Mouse (Mus musculus): ENCODE data around the gene Dusp28. TPM values are rescaled to one million over a fixed set of nuclear protein-coding genes. Genes with fewer than 3 reads are reported as not detected.
A peak's percentile ranks its signal among the peaks of the same experiment; 100 is the strongest.

Dusp28 gene
- polyA plus RNA-seq, 1 experiment from 2014 or later: 11.5 TPM

DNA sequence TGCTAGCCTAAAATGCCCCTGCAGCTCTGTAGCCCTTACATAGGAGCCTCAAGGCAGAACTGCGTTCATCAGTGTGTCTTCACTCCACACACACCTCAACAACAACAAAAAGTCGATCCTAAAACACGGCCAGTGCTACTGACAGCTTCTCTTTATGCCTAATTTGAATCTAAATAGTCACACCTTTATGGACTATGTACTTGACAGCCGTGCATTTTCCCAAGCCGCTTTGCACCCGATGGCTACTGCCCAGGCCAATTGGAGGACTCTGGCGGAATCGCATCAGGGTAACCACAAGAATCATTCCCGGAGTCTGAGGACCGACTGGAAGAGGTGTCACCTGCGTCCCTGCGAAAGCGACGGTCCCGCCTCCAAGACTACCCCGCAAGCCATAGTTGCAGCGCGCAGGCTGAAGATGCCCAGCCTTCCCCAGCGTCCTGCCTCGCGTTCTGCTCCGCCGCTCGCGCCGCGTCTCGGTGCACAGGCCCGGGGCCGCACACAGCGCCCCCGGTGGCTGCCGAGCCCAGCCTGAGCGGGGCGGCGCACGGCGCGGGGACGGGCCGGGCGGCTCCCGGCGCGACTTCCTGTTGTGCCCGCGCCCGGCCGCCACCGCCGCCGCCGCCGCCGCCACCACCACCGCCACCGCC is 3.6 kb downstream of the Dusp28 start, which contains the start of gene Rnpepl1:
Gene Rnpepl1, plus strand, starts transcription at position 545 of the 647 bp plus-strand sequence.
- Histone ChIP-seq H3K27me3 (no peaks in the 10 kb centered on the region), H3K9me3 (no peaks in the 10 kb centered on the region), H3K27ac (peak within 1 kb of the TSS; percentile 90), H3K4me1 (peaks cover 35% of the 10 kb centered on the region), H3K4me3 (peak within 1 kb of the TSS; percentile 73), H3K36me3 (peaks cover 7% of the 10 kb centered on the region), H3K9ac (peak within 1 kb of the TSS; percentile 87), H3K4me2 (peak within 1 kb of the TSS; percentile 88)
- ATAC-seq (ENCODE audit: borderline replicate concordance, extremely low read depth, low FRiP score, low TSS enrichment): peak; percentile 67
- WGBS: under 1% methylated on average over 41 of the region's 57 CpGs

DNA sequence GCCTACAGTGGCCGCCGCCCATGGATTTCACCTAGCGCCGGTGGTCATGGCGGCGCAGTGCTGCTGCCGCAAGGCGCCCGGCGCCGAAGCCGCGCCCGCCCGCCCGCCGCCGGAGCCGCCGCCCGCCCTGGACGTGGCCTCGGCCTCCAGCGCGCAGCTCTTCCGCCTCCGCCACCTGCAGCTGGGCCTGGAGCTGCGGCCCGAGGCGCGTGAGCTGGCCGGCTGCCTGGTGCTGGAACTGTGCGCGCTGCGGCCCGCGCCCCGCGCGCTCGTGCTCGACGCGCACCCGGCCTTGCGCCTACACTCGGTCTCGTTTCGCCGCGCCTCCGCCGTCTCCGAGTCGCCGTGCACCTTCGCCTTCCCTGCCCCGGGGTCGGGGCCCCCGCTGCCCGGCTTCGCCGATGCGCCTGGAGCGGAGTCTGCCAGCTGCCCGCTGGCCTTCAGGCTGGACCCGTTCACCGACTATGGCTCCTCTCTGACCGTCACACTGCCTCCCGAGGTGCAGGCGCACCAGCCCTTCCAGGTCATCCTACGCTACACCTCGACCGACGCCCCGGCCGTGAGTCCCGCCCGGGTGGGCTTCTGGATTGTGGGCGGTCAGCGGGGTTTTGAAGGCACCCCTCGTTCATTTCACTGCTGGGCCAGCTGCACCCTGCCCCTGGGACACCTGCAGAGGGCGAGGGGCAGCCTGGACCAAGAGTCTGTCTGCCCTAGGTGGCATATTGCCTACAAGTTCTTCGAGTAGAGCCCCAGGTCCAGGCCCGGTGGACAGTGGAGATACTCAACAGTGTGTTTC is 4.3 kb downstream of the Dusp28 start:
- peak overlapping the region; percentile 90 for H3K27ac ChIP-seq
- peaks cover 15% of the 10 kb centered on the region for H3K36me3 ChIP-seq
- peak overlapping the region; percentile 87 for H3K9ac ChIP-seq
- WGBS: under 1% methylated on average over 33 of the region's 85 CpGs
- no peaks in the 10 kb centered on the region for H3K27me3 ChIP-seq
- no peaks in the 10 kb centered on the region for H3K9me3 ChIP-seq
- peak overlapping the region; percentile 73 for H3K4me3 ChIP-seq
- ATAC-seq (ENCODE audit: borderline replicate concordance, extremely low read depth, low FRiP score, low TSS enrichment): peak; percentile 25; the same call in 1 of the 2 replicates
- H3K4me2 ChIP-seq: peak overlapping the region; percentile 88
- peaks cover 35% of the 10 kb centered on the region for H3K4me1 ChIP-seq

DNA sequence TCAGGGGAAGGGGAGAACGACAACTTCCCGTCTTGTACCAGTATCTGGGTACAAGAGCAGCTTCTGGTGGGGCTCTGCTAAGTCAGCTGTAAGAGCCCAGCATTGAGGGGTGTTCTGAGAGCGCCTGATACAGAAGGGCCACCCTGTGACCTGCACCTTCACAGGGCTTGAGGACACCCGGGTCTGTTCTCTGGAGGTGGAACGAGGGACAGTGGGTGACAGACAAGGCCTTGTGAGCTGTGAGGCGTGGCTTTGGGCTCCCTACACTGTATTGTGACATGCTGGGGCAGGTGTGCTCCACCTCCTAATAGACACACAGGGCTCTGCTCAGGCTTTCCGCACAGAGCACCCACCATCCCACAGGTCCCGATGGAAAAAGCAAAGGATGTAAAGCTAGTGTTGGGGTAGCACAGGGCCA is 4.9 kb downstream of the Dusp28 start:
- Histone ChIP-seq H3K9ac (peak overlapping the region; percentile 87), H3K4me2 (peak overlapping the region; percentile 88), H3K9me3 (no peaks in the 10 kb centered on the region), H3K4me3 (peak overlapping the region; percentile 73), H3K27me3 (no peaks in the 10 kb centered on the region), H3K27ac (peak overlapping the region; percentile 90), H3K4me1 (peaks cover 30% of the 10 kb centered on the region), H3K36me3 (peaks cover 21% of the 10 kb centered on the region)
- ATAC-seq (ENCODE audit: borderline replicate concordance, extremely low read depth, low FRiP score, low TSS enrichment): no peak
- 33% methylated on average over 8 of the region's 8 CpGs for WGBS

DNA sequence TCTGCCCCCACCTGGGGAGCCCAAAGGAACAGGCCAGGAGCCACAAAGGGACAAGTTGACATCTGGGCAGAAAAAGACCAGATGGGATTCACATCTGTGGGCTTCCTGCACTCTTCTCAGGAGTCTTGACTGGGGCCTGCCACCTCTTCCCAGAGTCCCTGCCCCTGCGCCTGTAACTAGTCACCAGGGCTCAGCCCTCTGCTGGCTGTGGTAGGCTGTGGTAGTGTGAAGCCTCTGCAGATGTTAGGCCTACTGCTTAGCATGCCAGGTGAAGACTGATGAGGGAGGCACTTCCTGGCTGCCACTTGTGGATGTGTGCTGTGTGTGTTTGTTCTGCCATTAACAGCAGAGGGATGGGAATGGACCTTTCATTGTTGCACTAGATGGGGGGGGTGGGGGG is 5.5 kb downstream of the Dusp28 start:
- Histone ChIP-seq H3K4me1 (peaks cover 30% of the 10 kb centered on the region), H3K9me3 (no peaks in the 10 kb centered on the region), H3K36me3 (peaks cover 26% of the 10 kb centered on the region), H3K27me3 (no peaks in the 10 kb centered on the region), H3K4me2 (peak overlapping the region; percentile 88), H3K4me3 (peak overlapping the region; percentile 73), H3K27ac (no peak overlapping the region), H3K9ac (peak overlapping the region; percentile 87; the same call in 1 of the 2 replicates)
- no peak for ATAC-seq (ENCODE audit: borderline replicate concordance, extremely low read depth, low FRiP score, low TSS enrichment)
- 40% methylated on average over 1 of the region's 1 CpGs for WGBS

DNA sequence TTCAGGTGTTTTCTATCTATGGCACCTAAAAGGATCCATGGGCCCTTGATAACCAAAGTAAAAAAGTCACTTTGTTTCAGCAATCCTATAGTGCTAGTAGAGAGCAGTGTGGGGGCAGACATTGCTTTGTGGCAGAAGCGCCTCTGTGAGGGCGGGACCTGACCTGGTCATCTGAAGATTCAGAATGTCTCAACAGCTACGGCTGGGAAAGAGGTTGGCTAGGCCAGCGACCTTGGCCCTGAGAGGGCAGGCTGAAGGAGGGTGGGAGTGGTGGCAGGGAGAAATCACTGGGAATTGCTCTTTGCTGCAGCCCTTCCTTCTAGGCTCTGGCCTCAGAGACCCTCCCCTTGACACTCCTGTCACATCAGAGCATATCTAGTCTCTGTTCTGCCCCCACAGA is 7.5 kb downstream of the Dusp28 start:
- Histone ChIP-seq H3K9ac (no peak overlapping the region), H3K4me1 (peaks cover 22% of the 10 kb centered on the region), H3K4me3 (no peak overlapping the region), H3K27ac (no peak overlapping the region), H3K27me3 (no peaks in the 10 kb centered on the region), H3K9me3 (no peaks in the 10 kb centered on the region), H3K36me3 (peaks cover 43% of the 10 kb centered on the region), H3K4me2 (no peak overlapping the region)
- no peak for ATAC-seq (ENCODE audit: borderline replicate concordance, extremely low read depth, low FRiP score, low TSS enrichment)
- 68% methylated on average over 4 of the region's 4 CpGs for WGBS

DNA sequence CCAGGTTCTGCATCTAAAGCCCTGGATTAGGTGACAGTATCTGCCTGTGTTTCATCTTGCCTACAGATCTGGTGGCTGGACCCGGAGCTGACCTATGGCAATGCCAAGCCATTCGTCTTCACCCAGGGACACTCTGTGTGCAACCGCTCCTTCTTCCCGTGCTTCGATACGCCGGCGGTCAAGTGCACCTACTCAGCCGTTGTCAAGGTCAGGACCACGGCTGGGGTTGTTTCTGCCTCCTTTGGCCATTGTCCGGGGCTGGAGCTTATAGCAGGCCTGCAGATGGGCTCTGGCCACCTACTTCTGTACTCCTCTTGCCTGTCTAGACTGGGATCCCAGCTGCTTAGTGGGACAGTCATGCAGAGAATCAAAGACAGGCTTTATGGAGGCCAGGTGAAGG is 8.2 kb downstream of the Dusp28 start:
- Histone ChIP-seq H3K9ac (no peak overlapping the region), H3K4me3 (no peak overlapping the region), H3K27ac (no peak overlapping the region), H3K27me3 (no peaks in the 10 kb centered on the region), H3K4me1 (peaks cover 17% of the 10 kb centered on the region), H3K4me2 (no peak overlapping the region), H3K36me3 (peaks cover 50% of the 10 kb centered on the region), H3K9me3 (no peaks in the 10 kb centered on the region)
- ATAC-seq (ENCODE audit: borderline replicate concordance, extremely low read depth, low FRiP score, low TSS enrichment): no peak
- WGBS: 87% methylated on average over 11 of the region's 11 CpGs

DNA sequence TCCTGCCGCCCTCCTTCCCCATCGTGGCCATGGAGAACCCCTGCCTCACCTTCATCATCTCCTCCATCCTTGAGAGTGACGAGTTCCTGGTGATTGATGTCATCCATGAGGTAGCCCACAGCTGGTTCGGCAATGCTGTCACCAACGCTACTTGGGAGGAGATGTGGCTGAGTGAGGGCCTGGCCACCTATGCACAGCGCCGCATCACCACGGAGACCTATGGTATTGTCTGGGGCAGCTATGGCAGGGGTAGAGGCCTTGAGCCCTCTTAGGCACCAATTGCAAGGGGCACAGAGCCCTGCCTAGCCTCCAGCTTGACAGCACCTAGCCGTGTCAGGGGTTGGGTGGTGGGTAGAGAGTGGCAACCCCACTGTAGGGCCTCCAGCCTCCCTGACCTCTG is 9.9 kb downstream of the Dusp28 start:
- Histone ChIP-seq H3K9me3 (no peaks in the 10 kb centered on the region), H3K27ac (no peak overlapping the region), H3K4me1 (peaks cover 7% of the 10 kb centered on the region), H3K36me3 (peaks cover 61% of the 10 kb centered on the region), H3K4me3 (no peak overlapping the region), H3K4me2 (no peak overlapping the region), H3K27me3 (no peaks in the 10 kb centered on the region), H3K9ac (no peak overlapping the region)
- no peak for ATAC-seq (ENCODE audit: borderline replicate concordance, extremely low read depth, low FRiP score, low TSS enrichment)
- 89% methylated on average over 9 of the region's 9 CpGs for WGBS

DNA sequence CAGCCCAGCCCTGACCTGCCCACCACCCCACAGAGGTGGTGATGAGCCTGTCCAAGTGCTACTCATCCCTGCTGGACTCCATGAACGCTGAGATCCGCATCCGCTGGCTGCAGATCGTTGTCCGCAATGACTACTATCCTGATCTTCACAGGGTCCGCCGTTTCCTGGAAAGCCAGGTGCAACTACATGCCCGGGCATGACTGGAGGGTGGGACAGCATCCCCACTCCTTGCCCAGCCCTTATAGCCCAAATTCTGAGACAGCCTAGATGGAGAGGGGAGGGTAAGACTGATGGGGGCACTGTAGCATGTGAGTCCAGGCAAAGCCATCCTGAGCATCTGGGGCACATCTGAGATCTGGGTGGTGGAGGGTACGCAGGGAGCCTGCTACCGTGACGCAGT is 12.4 kb downstream of the Dusp28 start:
- no peaks in the 10 kb centered on the region for H3K4me1 ChIP-seq
- no peak for ATAC-seq (ENCODE audit: borderline replicate concordance, extremely low read depth, low FRiP score, low TSS enrichment)
- no peak overlapping the region for H3K4me3 ChIP-seq
- no peaks in the 10 kb centered on the region for H3K27me3 ChIP-seq
- H3K27ac ChIP-seq: no peak overlapping the region
- peaks cover 61% of the 10 kb centered on the region for H3K36me3 ChIP-seq
- no peak overlapping the region for H3K9ac ChIP-seq
- H3K4me2 ChIP-seq: no peak overlapping the region
- no peaks in the 10 kb centered on the region for H3K9me3 ChIP-seq
- WGBS: 97% methylated on average over 11 of the region's 11 CpGs

DNA sequence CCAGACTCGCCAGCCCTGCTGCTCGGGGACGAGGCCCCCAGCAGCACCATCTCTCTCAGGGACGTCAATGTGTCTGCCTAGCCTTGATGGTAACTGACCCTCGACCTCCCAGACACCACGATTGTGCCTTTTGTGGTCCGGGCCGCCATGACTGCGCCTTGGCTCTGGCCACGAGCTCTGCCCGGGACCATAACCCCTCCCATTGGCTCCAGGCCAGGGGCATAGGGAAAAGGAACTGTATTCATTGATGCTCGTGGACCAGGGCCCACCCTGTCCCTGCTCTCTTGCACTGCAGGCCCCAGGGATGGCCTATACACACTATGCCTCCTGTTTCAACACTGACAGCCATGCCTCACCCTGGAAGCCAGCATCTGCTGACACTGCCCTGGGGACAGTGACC is 13.0 kb downstream of the Dusp28 start:
- H3K4me3 ChIP-seq: no peak overlapping the region
- no peak overlapping the region for H3K27ac ChIP-seq
- no peaks in the 10 kb centered on the region for H3K4me1 ChIP-seq
- peaks cover 59% of the 10 kb centered on the region for H3K36me3 ChIP-seq
- H3K4me2 ChIP-seq: no peak overlapping the region
- no peak overlapping the region for H3K9ac ChIP-seq
- 72% methylated on average over 12 of the region's 12 CpGs for WGBS
- no peak for ATAC-seq (ENCODE audit: borderline replicate concordance, extremely low read depth, low FRiP score, low TSS enrichment)
- no peaks in the 10 kb centered on the region for H3K9me3 ChIP-seq
- H3K27me3 ChIP-seq: no peaks in the 10 kb centered on the region

DNA sequence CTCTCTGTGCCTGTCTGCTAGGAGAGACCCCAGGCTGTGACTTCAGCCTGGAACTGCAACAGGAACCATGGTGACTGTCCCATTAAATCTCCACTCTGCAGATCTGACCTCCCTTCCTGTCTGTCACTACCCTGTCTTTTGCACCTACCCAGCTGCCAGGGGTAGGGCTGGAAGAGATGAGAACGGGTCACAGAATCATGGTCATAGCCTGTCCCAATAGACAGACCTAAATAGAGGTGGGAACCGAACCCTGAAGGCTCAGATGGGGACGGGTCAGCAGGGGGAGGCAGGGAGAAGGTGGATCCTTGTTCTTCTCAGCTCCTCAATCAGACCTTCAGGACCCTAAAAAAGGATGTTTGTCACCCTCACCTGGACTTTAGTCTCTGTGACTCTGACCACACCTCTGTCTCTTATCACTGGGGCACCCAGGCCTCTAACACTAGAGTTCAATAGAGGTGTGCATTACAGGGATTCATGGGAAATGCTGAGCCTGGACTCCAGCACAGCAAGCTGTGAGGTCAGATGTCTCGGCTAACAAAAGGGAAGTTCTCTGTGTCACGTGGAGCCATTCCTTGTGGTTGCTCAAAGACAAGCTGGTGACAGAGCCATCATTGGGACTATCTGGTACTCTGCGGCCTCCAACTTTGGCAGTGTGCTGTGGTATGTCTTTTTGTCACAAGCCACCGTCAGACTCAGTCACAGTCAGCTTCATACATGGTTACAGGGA is 13.9 kb downstream of the Dusp28 start:
- H3K4me2 ChIP-seq: no peak overlapping the region
- peaks cover 51% of the 10 kb centered on the region for H3K36me3 ChIP-seq
- H3K27ac ChIP-seq: no peak overlapping the region
- H3K9ac ChIP-seq: no peak overlapping the region
- H3K9me3 ChIP-seq: no peaks in the 10 kb centered on the region
- no peak overlapping the region for H3K4me3 ChIP-seq
- ATAC-seq (ENCODE audit: borderline replicate concordance, extremely low read depth, low FRiP score, low TSS enrichment): no peak
- H3K4me1 ChIP-seq: no peaks in the 10 kb centered on the region
- 87% methylated on average over 7 of the region's 7 CpGs for WGBS
- no peaks in the 10 kb centered on the region for H3K27me3 ChIP-seq

DNA sequence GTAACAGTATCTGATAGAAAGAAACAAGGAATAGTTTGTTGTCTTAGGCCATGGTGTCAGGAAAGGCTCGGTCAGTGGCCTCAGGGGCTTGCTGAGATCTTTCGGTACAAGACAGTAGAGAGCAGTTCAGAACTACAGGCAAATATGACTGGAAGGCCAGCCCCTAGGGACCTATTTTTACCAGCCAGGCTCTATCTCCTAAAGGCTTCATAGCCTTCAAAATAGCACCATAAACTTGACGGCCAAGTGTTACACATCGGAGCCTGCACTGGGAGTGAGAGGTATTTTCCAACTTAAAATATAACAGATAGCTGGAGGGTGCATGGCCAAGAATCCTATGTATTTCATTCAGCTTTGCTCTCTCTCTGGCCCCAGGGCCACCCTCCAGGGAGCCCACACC is 14.7 kb downstream of the Dusp28 start:
- 88% methylated on average over 4 of the region's 4 CpGs for WGBS
- no peak overlapping the region for H3K4me3 ChIP-seq
- H3K27ac ChIP-seq: no peak overlapping the region
- no peak overlapping the region for H3K4me2 ChIP-seq
- ATAC-seq (ENCODE audit: borderline replicate concordance, extremely low read depth, low FRiP score, low TSS enrichment): no peak
- no peaks in the 10 kb centered on the region for H3K27me3 ChIP-seq
- no peak overlapping the region for H3K9ac ChIP-seq
- no peaks in the 10 kb centered on the region for H3K9me3 ChIP-seq
- H3K4me1 ChIP-seq: no peaks in the 10 kb centered on the region
- peaks cover 42% of the 10 kb centered on the region for H3K36me3 ChIP-seq

Measured in lung, embryonic 15.5 days (tissue).